Mouse (Mus musculus): ENCODE results near the gene Cyld. TPM values are rescaled to one million over a fixed set of nuclear protein-coding genes. Genes with fewer than 3 reads are reported as not detected.
A peak's percentile ranks its signal among the peaks of the same experiment; 100 is the strongest.
"Not testable (repeated sequence)": the region's sequence is repeated elsewhere in the genome, so short reads cannot be mapped to it uniquely, and the experiment has no call there.

Gene Cyld
- 10 to 100 TPM; 12.2 to 14.2 TPM for total RNA-seq (2021)
- long read RNA-seq, experiment 1, full-length matches to known transcripts, result 9 of 16 reads
- long read RNA-seq, experiment 1, partial matches to known transcripts, result 1 of 16 reads
- long read RNA-seq, experiment 1, other reads (novel, unspliced or antisense), result 6 of 16 reads
- long read RNA-seq, experiment 2, full-length matches to known transcripts, result 6 of 11 reads
- long read RNA-seq, experiment 2, partial matches to known transcripts, result 0 of 11 reads
- long read RNA-seq, experiment 2, other reads (novel, unspliced or antisense), result 5 of 11 reads

GRCm38 (mm10) chr8:88696721-88697641, at the start of gene Cyld:
Gene Cyld, plus strand, starts transcription at chr8:88697028.
- peak; percentile 97 for DNase-seq

- DNase-seq, result no peak
Observed at GRCm38 (mm10) chr8:88648322-88648721, 48.5 kb upstream of the Cyld start.

GRCm38 (mm10) chr8:88650016-88650708, 46.7 kb upstream of the Cyld start:
- DNase-seq, result no peak

DNA sequence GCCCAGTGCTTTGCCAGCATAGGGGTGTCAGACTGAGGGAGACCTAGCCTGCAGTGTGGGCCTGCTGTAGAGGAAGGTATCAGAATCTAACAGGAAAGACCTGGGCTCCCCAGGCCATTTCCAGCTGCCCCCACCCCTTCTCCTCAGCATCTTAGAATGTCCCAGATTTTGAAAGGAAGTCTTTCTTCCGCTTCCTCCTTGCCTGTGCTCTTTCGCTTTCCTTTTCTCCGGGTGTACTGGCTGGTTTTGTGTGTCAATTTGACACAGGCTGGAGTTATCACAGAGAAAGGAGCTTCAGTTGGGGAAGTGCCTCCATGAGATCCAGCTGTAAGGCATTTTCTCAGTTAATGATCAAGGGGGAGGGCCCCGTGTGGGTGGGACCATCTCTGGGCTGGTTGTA, 45.7 kb upstream of the Cyld start:
- not testable (repeated sequence) for DNase-seq

GRCm38 (mm10) chr8:88655334-88655733, 41.5 kb upstream of the Cyld start:
- no peak for DNase-seq

DNA sequence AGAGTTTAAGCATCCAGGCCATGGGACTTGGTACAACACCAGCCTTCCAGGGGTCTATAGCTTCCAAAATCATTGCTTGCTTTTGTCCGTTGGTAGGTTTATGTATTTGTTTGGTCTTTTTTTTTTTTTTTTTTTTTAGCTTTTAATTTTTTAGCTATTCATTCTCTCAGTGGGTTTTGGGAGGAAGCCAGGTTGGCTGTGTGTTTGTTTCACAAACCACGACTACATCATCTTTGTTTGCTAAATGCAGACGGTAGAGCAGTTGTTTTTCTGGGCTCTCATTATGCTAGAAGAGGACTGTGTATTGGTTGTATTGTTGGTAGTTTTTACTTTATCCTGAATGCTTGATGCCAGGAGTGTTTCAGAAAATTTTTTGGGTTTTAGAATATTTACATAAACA, 37.0 kb upstream of the Cyld start:
- DNase-seq, result no peak

- no peak for DNase-seq
Observed at GRCm38 (mm10) chr8:88662401-88662821, 34.4 kb upstream of the Cyld start.

- DNase-seq, result no peak
Observed at GRCm38 (mm10) chr8:88664121-88664520, 32.7 kb upstream of the Cyld start.

GRCm38 (mm10) chr8:88664947-88665346, 31.9 kb upstream of the Cyld start:
- DNase-seq, result peak; percentile 34

GRCm38 (mm10) chr8:88666435-88666834, 30.4 kb upstream of the Cyld start:
- DNase-seq, result no peak

- DNase-seq, result no peak
Observed at GRCm38 (mm10) chr8:88668400-88669086, 28.3 kb upstream of the Cyld start.

GRCm38 (mm10) chr8:88670782-88671181, 26.0 kb upstream of the Cyld start:
- DNase-seq, result no peak

DNA sequence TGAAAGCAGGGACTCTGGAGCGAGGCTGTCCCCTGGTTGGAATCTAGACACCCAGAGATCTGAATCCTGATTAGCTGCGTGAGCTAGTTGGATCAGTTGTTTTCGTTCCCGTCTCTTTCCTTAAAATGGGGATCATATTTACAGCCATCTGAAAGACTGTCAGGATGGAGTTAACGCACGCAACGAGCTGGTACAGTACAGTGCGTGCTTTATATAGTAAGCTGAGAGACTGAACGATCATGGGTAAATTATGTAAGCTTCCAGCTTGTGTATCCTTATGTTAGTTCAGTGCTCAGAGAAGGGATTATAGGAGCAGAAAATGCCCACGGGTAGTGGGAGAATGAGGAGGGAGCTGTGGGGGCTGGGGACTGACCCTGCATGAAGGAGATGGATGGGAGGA, 25.3 kb upstream of the Cyld start:
- DNase-seq, result no peak

DNA sequence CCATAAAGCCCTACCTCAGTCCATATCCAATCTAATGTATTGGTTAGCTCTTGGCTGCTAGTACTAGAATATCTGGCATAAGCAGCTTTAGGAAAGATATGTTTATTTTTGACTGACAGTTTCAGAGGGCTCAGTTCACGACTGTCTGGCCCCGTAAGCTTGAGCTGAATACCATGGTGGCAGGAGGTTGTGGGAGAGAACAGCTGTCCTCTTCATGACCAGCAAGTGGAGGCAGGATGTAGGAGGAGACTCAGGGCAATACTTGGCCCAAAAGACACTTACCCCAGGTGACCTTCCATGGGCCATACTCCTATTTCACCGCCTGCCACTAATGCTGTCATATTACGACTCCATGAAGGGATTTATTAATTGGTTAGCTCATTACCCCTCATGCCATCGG, 23.0 kb upstream of the Cyld start:
- no peak for DNase-seq

- no peak for DNase-seq
Observed at GRCm38 (mm10) chr8:88675372-88676165, 21.3 kb upstream of the Cyld start.

DNA sequence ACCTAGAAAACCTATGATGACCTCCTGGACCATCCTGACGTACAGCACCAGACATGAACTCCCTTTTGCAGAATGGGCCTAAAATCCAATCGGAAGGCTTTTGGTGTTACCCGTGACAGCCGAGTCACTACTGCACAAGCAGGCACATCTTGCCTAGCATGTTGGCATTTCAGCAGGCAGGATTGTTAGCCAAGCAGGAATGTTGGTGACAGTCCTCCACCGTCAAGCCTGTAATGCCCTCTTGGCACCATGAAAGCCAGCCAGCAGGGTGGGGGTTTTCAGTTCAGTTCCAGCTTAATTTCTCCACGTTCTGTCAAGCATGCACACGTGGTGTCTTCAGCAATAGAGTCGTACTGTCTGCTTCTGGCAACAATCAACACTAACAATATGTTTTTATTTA, 19.8 kb upstream of the Cyld start:
- no peak for DNase-seq

DNA sequence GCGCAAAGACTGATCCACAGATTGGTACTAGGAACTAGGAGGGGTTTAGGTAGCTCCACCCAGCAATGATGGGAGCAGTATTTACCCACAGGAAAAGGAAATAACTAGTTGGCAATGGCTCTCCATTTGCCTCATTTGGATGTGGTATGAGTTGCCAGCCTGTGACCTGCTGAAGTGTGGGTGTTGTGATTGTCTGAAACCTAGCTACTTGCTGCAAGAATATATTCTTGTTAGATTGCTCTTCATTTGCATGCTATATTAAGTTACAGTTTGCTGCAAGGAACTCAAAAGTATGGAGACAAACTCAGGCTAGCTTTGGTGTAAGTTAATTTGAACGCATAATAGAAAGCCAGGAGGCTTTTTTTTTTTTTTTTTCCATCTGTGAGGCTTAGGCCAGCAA, 16.3 kb upstream of the Cyld start:
- DNase-seq, result no peak

DNA sequence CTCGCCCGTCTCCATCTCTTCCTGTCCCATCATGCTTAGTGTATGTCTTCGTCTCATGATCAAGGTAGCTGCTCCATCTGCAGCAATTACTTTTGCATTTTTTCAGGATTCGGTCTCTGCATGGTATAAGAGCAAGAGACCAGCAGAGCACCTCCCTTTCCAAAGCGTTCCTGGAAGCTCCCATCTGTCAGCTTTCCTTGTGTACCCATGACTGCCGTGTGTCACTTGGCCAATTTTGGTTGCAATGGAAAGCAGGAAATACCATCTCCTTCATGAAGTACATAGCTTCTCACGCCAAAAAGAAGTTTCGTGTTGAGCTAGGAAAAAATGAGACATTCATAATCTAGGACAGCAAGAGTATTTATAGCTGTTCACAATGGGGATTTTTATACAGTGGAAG, 15.8 kb upstream of the Cyld start:
- DNase-seq, result no peak

DNA sequence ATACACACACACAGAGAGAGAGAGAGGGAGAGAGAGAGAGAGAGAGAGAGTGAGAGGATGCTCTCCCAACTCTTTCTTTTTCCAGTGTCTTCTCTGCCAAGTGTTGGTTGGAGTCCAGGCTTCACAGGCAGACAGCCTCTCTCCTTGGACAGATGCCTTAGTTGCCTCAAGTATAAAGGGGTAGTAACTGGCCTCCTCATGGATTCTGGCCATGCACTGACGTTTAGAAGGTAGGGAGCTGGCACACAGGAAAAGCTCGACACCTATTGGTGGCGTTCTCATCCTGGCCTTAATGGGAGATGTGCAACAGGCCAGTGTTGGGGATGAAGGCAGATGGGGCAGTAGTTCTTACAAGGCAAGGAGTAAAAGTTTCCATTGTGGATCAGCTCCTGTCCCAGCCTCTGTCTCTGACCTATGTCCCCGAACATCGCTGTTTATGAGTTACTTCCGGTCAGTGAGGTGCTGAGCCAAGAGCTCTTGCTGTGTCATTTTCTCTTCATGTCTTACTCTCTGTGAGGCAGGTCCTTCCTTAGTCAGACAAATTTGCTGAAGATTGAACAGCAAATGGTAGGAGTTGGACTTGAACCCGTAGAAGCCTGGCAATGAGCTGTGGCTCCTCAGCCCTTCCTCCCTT, 13.1 kb upstream of the Cyld start:
- DNase-seq, result no peak

DNA sequence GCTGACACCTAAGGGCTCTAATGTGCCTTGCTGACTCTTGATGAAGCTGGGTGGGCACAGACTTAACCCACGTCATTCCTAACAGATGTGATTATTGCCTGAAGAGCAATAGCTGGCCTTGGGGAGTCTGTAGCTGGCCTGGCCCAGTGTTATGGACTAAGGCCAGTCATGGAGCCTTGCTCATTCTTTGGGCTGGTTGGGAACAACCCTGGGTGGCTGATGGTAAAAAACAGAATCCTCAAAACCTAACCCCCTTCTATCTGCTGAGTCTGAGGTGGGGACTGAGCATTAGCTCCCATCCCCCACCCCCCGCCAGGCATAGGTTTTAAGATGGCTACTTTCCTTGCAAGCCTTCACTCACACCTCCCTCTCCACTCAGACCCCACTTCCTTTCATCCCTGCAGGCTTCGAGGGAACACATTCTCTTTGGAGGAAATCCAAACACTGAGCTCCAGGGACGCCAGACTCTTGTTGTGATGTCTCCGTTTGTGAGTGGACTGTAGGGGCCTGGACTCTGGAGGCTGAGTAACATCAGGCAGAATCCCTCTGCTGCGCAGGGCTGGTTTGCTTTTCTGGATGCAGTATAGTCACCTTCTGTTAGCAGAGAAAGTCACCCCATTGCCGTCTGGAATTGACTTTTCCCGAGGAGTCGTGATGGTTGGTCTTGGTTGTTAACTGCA, 10.5 kb upstream of the Cyld start:
- no peak for DNase-seq

GRCm38 (mm10) chr8:88686906-88687235, 10.0 kb upstream of the Cyld start:
- no peak for DNase-seq
